Mouse (Mus musculus) erythroblast, embryonic 14.5 days (primary cell): ENCODE measurements around the gene Gbf1.

Source experiments
- GATA1 ChIP-seq: IDR thresholded peaks from 2 replicates; pipeline ENCODE4 v1.6.1; 2012; ENCODE audit warnings: low read length, inconsistent platforms, mixed read lengths
- TAL1 ChIP-seq: IDR thresholded peaks from 3 replicates; pipeline ENCODE4 v1.6.1; 2012; ENCODE audit warnings: low read length, inconsistent platforms, mixed read lengths

DNA sequence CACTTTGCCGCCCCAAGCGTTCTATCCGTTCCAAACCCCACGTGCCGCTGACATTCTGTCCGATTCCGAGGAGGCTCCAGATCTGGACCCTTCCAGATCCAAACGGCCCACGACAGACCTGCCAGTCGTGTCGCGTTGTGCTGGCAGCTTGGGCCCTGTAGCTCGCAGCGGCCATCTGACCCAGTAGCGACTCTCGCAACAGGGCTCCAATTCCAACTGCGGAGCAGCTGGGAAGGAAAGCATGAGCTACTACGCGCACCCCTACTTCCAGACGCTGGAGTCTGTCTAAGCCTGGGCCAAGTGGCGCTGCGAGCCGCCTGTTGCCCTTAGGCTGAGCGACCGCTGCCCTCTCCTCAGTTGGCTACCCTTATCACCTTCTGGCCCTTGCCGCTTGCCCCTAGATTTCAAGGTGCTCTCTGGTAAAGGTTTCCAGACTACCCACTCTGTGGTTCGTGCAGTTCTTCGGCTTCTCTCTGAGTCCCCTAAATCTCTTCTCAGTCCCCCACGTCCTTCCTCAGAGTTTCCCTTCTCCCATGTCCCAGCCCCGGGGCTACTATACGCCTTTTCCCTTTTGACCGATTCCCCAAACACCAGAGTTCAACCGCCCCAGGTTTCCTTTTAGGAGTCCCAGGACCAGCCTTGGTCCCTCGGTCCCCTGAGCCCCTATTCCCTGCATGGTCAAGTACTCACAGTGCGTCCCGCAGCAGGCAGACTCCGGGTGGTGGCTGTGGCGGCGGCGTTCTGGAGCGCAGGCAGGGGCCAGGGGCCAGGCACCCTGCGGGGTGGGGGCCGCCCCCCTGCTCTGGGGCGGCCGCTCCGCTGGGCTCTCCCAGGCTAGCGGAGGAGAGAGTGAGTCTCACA, 4.6 kb upstream of the Gbf1 start, which contains the start of gene Pitx3:
- TF ChIP-seq GATA1, result no peak
- no peak for TF ChIP-seq TAL1
